Mouse (Mus musculus): Measurements from ENCODE around the gene Wfdc13. TPM values are rescaled to one million over a fixed set of nuclear protein-coding genes. Genes with fewer than 3 reads are reported as not detected.
A peak's percentile ranks its signal among the peaks of the same experiment; 100 is the strongest.

Gene Wfdc13
- total and polyA plus RNA-seq, 3 experiments = 0.12 TPM; not detected in 2

DNA sequence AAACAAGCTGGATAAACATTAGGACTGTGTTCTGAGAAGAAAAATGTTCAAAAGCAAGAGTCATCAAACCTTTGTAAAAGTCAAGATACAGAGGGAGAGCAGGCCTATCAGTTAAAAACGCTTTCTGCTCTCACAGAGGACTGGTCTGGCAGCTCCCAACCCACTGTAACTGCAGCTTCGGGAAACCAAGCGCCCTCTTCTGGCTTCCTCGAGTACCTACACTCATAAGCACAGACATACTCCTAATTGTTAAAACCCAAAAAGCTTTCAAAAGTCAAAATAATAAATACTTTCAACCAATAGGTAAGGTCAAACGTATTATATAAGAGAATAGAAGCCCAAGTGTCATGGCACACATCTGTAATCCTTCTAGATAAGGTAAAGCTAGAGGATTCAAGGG lies 19.3 kb downstream of the Wfdc13 start:
- Histone ChIP-seq H3K4me3 (ENCODE audit: control insufficient read depth in 1 of 2, insufficient read depth in 1 of 2, low read depth in 2 of 2, low read length in 2 of 2) (no peak overlapping the region), H3K9ac (ENCODE audit: control insufficient read depth, low read depth, low read length, poor library complexity, severe bottlenecking) (no peak overlapping the region), H3K79me2 (ENCODE audit: control insufficient read depth, insufficient read depth, low read length, poor library complexity) (no peaks in the 10 kb centered on the region), H3K9me3 (replicated peaks; ENCODE audit: insufficient read depth, low read length) (no peaks in the 10 kb centered on the region), H3K4me1 (ENCODE audit: control insufficient read depth in 1 of 2, insufficient read depth in 2 of 2, low read length in 2 of 2) (no peaks in the 10 kb centered on the region), H3K27me3 (ENCODE audit: control insufficient read depth in 1 of 2, insufficient read depth in 2 of 2, low read length in 2 of 2) (peaks cover 5 to 10% of the 10 kb centered on the region in 2 experiments), H3K27ac (ENCODE audit: control insufficient read depth, low read depth, low read length) (no peak overlapping the region), H3K36me3 (ENCODE audit: control insufficient read depth in 1 of 2, insufficient read depth in 2 of 2, low read length in 2 of 2) (no peaks in the 10 kb centered on the region)
- no peak for TF ChIP-seq SMC3 (IDR thresholded peaks at IDR 0.05; ENCODE audit: low read depth, low read length)
- TF ChIP-seq MEF2A (IDR thresholded peaks at IDR 0.05; ENCODE audit: extremely low read depth, insufficient replicate concordance, low read depth, low read length, poor library complexity, severe bottlenecking) = no peak
- TF ChIP-seq USF2 (IDR thresholded peaks at IDR 0.05; ENCODE audit: borderline replicate concordance in 1 of 2, insufficient read depth in 1 of 2, low read depth in 1 of 2, low read length in 2 of 2) = no peak
- no peak for TF ChIP-seq SIN3A (IDR thresholded peaks at IDR 0.05; ENCODE audit: low read length)
- TF ChIP-seq MXI1 (IDR thresholded peaks at IDR 0.05; ENCODE audit: low read depth, low read length) = no peak
- TF ChIP-seq MAX (IDR thresholded peaks at IDR 0.05; ENCODE audit: low read length) = no peak
- TF ChIP-seq ZC3H11A (IDR thresholded peaks at IDR 0.05; ENCODE audit: low read depth, low read length) = no peak
- no peak for TF ChIP-seq EP300 (IDR thresholded peaks at IDR 0.05; ENCODE audit: low read depth in 1 of 2, low read length in 2 of 2)
- no peak for TF ChIP-seq ZKSCAN1 (IDR thresholded peaks at IDR 0.05; ENCODE audit: low read depth, low read length)
- TF ChIP-seq RAD21 (IDR thresholded peaks at IDR 0.05; ENCODE audit: low read depth, low read length) = peak; percentile 7; the same call in 1 of the 2 replicates
- TF ChIP-seq CTCF (IDR thresholded peaks at IDR 0.05 in 2 of 3, conservative IDR thresholded peaks at IDR 0.05 in 1 of 3; ENCODE audit: control insufficient read depth in 1 of 3, insufficient read depth in 1 of 3, low read depth in 2 of 3, low read length in 3 of 3, poor library complexity in 1 of 3, severe bottlenecking in 1 of 3) = peak in 2 of 3 experiments; percentile 30 to 32; a peak in 4 of 6 replicates
- no peak for TF ChIP-seq JUND (IDR thresholded peaks at IDR 0.05; ENCODE audit: low read depth, low read length)
- TF ChIP-seq BHLHE40 (IDR thresholded peaks at IDR 0.05; ENCODE audit: borderline replicate concordance, low read depth, low read length) = no peak
- no peak for TF ChIP-seq MAZ (IDR thresholded peaks at IDR 0.05; ENCODE audit: low read depth, low read length)
- no peak for TF ChIP-seq ELF1 (IDR thresholded peaks at IDR 0.05; ENCODE audit: low read depth, low read length)
- DNase-seq (ENCODE audit: low read depth, low spot score) = peak; percentile 14

DNA sequence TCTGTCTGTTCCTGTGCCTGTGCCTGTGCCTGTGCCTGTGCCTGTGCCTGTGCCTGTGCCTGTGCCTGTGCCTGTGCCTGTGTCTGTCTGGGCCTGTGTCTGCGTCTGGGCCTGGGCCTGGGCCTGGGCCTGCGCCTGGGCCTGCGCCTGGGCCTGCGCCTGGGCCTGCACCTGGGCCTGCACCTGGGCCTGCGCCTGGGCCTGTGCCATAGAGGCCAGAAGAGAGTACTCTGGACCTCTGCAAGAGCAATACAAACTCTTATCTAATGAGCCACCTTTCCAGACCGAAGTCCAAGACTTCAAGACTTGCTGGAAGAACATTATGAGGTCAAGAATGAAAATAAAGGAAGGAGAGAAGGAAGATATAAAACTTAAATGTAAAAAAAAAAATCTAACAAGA lies 20.4 kb downstream of the Wfdc13 start:
- H3K4me1 ChIP-seq (ENCODE audit: control insufficient read depth in 1 of 2, insufficient read depth in 2 of 2, low read length in 2 of 2) = no peaks in the 10 kb centered on the region
- no peak overlapping the region for H3K9ac ChIP-seq (ENCODE audit: control insufficient read depth, low read depth, low read length, poor library complexity, severe bottlenecking)
- H3K9me3 ChIP-seq (replicated peaks; ENCODE audit: insufficient read depth, low read length) = no peaks in the 10 kb centered on the region
- TF ChIP-seq MYC (IDR thresholded peaks at IDR 0.05; ENCODE audit: low read depth, low read length) = no peak
- no peak for TF ChIP-seq RCOR1 (IDR thresholded peaks at IDR 0.05; ENCODE audit: low read depth, low read length)
- no peak for TF ChIP-seq SIN3A (IDR thresholded peaks at IDR 0.05; ENCODE audit: low read length)
- no peak for TF ChIP-seq KAT2A (conservative IDR thresholded peaks at IDR 0.05; ENCODE audit: low read depth, low read length)
- TF ChIP-seq GATA1 (IDR thresholded peaks at IDR 0.05; ENCODE audit: low read depth, low read length) = no peak
- no peak for TF ChIP-seq MXI1 (IDR thresholded peaks at IDR 0.05; ENCODE audit: low read depth, low read length)
- TF ChIP-seq CTCF (IDR thresholded peaks at IDR 0.05 in 2 of 3, conservative IDR thresholded peaks at IDR 0.05 in 1 of 3; ENCODE audit: control insufficient read depth in 1 of 3, insufficient read depth in 1 of 3, low read depth in 2 of 3, low read length in 3 of 3, poor library complexity in 1 of 3, severe bottlenecking in 1 of 3) = no peak
- no peak for TF ChIP-seq NRF1 (IDR thresholded peaks at IDR 0.05; ENCODE audit: insufficient read depth, low read depth, low read length, poor library complexity, severe bottlenecking)
- DNase-seq (ENCODE audit: low read depth, low spot score) = no peak
- H3K4me3 ChIP-seq (ENCODE audit: control insufficient read depth in 1 of 2, insufficient read depth in 1 of 2, low read depth in 2 of 2, low read length in 2 of 2) = no peak overlapping the region
- H3K36me3 ChIP-seq (ENCODE audit: control insufficient read depth in 1 of 2, insufficient read depth in 2 of 2, low read length in 2 of 2) = no peaks in the 10 kb centered on the region
- no peak overlapping the region for H3K27ac ChIP-seq (ENCODE audit: control insufficient read depth, low read depth, low read length)
- peaks cover 3 to 9% of the 10 kb centered on the region in 2 experiments for H3K27me3 ChIP-seq (ENCODE audit: control insufficient read depth in 1 of 2, insufficient read depth in 2 of 2, low read length in 2 of 2)
- no peaks in the 10 kb centered on the region for H3K79me2 ChIP-seq (ENCODE audit: control insufficient read depth, insufficient read depth, low read length, poor library complexity)
